Mouse (Mus musculus): ENCODE data around the gene Asap2.

DNA sequence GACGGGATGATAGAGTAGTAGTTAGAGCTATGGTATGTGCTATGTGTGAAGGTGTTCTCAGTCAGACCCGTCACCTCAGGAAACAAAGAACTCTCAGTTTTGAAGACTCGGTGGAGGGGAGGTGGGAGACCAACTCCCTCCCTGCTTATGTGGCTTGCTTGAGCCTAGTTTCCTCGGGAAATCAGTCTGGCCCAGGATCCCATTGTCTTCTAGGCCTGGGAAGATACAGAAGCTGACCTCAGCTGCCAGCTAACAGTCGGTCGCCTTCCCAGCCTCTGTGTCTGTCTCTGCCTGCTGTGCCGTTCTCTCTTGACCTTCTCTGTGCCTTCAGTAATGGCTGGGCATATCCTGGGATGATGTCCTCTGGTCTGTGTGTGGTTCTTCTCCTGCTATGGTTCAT, 169.0 kb downstream of the Asap2 start:
- TF ChIP-seq CTCF (IDR thresholded peaks at IDR 0.05; ENCODE audit: low read depth) (no peak), EP300 (optimal IDR thresholded peaks at IDR 0.05) (no peak)

Data from stomach, postnatal 0 days (tissue).